Mouse (Mus musculus) left cerebral cortex, adult 8-10 months (tissue): ENCODE measurements around the gene Marc1. TPM values are rescaled to one million over a fixed set of nuclear protein-coding genes. Genes with fewer than 3 reads are reported as not detected.

Experiments
- DNase-seq, 2 experiments: peaks; one replicate each; pipeline ENCODE4 v3.0.0; 2022; ENCODE audit warnings: low spot score in 2 of 2
- total RNA-seq, 4 experiments: library from RNA; stranded (reverse); gene quantifications; 2 replicates each; pipeline ENCODE4 v1.2.4; 2022

Gene Marc1
- total RNA-seq, result under 1 TPM in 1 of 4 experiments, not detected in 3; 0.28 TPM

DNA sequence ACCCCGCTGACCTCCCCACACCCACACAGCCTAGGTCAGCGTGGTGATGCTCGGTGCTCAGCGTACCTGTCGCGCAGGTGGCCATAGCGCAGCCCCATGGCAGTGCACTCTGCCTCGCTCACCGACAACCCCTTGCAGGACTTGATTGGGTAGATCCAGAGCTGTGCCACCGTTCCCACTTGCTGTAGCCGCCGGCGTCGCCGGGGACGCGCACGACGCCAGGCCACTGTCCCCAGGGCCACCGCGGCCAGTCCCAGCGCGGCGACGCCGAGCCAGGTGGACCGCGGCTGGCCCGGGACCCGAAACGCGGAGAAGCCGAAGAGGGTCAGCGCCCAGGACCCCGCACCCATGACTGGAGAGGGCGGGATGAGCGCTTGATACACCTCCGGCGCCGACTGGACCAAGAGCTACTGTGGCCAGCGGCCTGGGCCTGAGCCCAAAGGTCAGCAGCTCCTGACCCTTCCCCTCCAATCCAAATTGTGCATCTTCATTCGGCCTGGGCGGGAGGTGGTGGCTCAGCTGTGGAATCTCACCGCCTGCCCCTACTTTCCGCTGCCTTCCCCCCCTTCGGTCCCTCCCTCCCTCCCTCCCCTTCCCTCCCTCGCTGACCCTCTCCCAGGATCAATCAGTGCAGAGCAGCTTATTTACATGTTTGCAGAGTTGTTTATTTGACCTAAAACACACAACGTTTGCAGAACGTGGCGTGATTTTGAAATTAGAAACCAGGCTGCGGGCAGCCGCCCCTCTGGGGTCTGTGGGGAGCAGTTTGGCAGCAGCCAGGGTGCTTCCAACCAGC is at the start of gene Marc1:
TSS of gene Marc1 (minus strand) at position 534 of the 796 bp plus-strand sequence.
- no peak for DNase-seq

DNA sequence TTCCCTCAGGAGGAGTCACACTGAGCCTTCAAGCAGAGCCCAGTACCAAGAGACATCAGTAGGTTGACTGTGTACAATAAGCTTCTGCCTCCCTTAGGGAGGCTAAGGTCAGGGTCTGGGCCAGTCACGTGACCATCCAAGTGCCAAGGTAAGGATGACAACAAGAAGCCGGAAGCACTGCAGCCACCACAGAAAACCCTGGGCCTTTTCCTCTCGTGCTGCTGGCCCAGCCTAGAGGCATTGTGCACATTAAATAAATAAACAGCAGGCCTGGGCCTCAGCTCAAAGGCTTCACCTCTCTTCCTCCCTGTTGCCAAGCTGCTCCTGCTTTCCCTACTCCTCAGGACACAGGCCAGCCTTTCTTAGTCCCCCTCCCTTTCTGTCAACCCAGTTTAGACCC is 49.2 kb upstream of the Marc1 start:
- DNase-seq, result no peak

DNA sequence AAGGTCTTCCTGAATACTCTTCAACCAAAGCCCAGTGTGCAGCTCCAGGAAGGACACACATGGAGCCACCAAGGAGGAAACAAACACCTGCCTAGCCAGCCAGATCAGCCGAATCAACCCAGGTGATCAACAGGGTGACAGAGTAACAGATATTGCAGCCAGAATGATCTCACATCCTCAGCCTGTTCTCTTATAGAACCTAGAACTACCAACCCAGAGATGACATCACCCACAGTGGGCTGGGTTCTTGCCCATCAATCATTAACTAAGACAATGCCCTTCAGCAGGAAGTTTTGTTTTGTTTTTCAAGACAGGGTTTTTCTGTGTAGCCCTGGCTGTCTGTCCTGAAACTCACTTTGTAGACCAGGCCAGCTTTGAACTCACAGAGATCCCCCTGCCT is 47.1 kb upstream of the Marc1 start:
- no peak for DNase-seq

DNA sequence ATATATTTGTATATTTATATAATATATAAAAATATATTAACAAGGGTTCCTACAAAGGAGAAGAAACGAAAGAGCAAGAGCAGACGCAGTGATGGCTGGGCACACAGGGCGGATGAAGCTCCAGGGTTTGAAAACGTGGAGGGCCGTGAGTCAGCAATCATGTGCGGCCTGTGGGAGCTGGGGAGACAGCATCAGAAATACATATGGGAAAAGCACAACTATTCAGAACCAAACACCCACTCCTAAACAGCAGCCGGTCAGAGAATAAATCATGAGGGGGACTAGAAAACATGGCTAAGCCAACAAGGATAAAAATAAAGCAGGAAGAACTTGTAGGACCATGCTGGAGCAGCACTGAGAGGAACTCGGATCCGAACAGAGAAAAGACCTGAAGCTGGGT is 46.1 kb upstream of the Marc1 start:
- peak in 1 of 2 experiments; percentile 46 for DNase-seq

DNA sequence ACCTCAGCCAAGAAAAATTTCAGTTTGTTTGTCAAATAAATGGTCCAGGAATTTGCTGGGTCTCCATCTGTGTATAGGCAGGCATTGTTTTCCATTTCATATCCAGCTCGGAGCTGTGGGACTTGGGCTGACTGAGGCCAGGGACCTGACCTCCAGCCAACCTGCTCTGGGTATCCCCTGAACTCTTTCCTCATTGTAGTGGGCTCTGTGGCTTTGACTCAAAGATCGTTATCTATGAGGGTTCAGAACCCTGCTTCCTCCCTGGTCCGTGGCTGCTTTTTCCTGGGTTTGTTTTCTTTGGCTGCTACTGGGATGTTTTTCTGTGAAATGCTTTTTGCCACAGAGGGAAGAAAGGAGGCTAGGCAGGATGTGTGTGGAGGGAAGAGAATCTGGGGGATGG is 42.8 kb upstream of the Marc1 start:
- DNase-seq, result no peak

DNA sequence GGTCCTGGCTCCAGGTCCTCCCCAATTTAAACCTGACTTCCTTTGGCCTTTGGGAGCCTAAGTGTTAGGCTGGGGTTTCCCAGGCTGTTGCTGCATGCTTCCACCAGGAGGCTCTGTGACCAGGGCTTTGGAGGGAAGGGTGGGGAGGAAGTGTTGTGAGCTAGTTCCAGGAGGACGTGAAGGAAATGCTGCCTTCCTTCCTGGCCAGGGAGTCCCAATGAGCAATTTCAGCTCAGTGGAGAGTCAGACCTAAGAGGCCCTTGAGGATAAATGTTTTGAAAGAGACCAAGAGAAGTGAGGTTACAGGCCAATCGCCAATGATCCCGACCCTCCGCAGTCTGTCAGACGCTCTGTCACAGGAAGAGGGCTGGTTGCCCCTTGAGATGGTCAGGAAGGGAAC is 42.2 kb upstream of the Marc1 start:
- DNase-seq, result peak in 1 of 2 experiments; percentile 34

DNA sequence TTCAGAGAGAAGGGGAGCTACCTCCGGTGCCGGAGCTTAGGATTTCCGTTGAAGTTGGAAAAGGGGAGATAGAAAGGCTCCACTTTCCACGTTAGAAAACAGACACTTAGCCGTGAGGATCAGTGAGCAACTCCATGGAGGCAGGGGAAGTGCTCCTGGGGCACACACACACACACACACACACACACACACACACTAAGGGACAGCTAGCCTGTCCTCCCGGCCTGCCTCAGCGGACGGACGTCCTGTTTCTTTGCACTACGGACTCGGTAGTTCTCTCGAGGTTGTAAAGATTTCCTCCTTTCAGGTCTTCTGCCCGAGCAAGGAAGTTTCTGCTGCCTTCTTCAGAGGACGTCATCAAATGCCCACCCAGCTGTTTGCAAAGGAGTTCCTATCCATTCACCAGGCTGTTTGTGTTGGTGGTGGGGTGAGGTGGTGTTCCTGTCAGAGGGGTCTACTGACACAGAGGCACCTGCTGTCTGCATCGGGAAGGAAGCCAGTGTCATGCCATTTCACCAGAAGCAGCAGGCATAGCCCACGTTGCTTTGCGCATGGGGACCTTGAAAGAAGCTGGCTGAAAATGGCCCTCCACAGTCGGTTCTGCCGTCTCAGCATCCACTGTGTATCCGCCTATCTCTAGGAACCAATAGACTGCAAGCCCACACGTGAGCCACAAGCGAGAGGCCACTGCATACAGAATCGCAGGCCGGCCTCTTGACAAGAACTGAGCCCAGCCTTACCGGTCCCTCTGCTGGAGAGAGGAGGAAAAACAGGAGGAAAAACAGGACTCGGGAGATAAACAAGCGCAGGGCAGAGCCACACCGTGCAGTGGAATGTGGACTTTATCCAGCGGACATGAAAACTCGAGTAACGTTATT is 40.9 kb upstream of the Marc1 start:
- DNase-seq, result peak in 1 of 2 experiments; percentile 78

DNA sequence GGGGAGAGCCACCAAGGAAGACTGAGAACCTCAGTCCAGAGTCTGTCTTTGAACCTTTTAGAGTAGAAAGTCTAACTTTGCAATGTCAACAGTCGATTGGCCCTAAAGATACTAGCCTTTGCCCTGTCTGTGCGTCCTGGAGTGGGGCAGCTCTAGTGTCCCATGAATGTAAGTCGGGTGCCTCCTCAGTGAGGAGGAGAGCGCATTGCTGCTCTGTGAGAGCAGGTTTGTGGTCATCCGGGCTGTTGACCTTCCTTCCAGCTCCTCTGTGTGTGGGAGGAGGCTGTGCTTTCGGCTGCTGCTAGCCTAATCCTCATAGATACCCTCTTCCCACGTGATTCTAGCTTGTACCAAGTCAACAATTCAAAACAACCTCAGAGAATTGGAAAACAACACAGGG is 40.1 kb upstream of the Marc1 start:
- no peak for DNase-seq

DNA sequence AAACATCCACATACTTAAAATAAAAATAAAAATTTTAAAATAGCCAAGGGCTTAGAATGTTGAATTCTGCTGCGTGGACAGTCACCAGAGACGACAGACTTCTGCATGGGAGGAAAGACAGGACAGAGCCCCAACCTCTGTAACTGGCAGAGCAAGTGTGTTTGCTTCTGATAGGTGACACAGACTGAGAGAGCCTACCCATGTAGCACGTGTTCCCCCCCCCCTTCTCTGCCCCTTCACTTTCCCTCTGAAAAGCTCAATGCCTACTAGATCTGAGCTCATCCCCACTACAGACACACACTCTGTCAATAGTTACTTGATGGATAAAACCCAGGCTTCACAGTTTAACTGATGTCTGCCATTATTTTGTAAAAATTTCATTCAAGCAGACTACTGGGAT is 35.9 kb upstream of the Marc1 start:
- no peak for DNase-seq

DNA sequence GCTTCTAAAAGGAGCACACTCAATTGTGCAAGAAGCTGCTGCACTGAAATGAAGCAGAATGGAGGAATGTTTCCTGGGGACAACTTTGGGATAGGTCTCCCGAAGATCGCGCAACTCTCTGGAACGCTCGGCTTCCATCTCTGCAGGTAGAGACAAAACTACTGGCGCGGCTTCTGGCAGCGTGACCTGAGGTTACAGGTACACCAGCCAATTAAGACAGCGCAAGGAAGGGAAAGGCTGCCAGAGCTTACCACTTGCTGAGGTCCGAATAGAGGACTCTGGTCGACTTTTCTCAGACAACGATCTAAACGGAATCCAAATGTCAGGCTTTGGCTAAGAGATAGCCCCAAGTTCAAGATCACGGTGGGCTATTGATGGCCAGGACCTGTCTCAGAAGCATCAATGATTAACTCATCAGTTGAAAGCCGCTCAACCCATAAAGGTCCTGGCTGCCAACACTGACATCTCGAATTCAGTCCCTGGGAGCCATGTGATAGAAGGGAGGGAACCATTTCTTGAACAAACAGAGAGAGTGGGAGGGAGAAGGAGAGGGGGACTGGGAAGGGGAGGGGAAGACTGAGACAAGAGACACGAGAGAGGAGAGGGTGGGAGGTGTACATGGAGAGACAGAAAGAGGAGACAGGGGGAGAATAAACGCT is 35.1 kb upstream of the Marc1 start, which contains the start of gene Marc2:
TSS of gene Marc2 (minus strand) at position 360 of the 659 bp plus-strand sequence.
- no peak for DNase-seq

DNA sequence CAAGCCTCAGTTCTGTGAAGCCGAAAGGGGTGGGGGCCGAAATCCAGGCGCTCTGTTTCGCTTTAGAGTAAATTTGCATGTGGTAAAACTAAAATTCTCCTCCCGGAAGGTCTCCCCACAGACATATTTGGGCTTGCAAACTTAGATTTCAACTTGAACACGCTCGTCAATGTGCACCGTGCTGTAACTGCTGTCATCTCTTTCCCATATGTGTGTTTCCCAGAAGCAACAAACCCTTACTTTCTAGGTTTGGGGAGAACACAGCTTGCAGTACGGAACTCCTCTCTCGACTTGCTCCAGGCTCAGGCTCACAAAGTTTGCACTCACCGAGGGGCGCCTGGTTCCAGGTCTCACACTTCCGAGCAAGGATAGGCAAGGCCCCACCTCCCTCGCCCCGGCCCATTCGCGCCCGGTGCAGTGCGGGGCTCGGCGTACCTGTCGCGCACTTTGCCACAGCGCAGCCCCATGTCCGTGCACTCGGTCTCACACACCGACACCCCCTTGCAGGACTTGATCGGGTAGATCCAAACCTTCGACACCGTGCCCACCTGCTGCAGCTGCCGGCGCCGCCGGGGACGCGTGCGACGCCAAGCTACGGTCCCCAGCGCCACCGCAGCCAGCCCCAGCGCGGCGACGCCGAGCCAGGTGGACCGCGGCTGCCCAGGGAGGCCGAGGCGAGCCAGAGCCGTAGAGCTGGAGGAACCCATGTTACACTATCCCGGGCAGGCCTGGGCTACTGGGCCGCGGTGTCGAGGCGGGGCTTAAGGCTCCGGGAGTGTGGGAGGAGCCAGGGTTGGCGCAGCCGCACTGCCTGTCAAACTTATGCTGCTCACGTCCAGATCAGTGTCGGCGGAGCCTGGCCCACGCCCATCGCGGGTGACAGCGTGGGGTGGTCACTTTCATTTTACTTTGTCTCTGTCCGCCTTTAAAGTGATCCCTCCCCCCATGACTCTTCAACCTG is 34.3 kb upstream of the Marc1 start:
- DNase-seq, result peak; percentile 71 to 78

DNA sequence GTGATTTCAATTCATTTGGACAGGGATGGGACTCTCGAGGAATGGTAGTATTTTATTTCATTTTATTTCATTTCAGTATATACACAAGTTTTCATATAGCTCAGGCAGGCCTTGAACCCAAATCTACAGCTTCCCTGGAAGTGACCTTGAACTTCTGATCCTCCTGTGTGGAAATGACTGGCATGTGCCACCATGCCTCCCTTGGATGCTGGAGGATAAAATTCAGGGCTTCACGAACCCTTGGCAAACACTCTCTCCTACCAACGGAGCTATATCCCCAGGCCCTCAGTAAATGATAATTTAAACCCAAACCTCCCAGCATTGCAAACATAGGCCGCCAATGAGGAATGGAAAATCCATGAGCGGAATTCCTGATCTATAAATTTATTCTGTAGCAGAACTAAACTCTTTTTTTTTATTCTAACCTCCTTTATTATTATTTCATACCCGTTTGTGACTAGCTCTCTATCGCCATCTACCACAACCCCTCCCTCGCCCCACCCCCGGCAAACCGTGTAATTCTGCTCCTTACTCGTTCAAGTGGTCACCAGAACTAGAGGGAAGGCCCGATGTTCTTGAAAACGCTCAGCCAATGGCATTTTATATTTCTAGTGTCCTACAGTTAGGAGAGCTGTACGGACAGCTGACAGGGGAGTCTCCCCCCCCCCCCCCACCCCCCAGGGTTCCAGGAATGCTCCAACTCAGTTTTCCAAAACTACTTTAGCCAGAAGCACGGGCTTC is 33.4 kb upstream of the Marc1 start:
- no peak for DNase-seq

DNA sequence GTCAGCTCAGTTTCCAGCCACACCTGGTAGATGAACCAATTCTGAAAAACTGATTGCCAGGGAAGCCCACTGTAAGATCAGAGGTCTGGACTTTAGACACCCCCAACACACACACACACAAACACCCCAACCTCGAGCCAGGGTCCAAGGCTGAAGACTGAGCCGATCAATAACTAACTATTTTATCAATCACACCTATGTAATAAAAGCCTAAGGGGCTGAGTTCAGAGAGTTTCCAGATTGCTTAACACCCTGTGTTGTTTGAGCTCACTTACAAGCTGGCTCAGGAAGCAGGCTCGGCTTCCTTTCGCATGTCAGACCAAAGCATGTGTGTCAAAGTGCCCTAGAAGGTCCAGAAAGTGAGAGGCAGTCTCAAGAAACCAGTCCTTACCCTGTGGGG is 26.5 kb upstream of the Marc1 start:
- DNase-seq, result no peak

DNA sequence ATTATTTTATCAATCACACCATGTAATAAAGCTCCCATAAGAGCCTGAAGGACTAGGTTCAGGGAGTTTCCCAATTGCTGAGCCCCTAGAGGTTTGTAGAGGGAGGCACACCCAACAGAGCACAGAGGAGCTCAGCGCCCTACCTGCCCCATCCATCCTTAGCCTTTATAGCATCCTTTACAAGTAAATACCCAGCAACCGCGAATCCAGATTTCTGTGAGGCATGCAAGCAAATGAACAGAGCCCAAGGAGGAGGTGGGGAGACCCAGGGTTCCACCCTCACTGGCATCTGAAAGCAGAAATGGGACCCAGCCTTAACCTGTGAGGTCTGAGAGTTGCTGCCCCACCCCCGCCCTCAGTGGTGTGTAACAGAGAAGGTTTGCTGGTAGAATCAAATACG is 25.2 kb upstream of the Marc1 start:
- no peak for DNase-seq

DNA sequence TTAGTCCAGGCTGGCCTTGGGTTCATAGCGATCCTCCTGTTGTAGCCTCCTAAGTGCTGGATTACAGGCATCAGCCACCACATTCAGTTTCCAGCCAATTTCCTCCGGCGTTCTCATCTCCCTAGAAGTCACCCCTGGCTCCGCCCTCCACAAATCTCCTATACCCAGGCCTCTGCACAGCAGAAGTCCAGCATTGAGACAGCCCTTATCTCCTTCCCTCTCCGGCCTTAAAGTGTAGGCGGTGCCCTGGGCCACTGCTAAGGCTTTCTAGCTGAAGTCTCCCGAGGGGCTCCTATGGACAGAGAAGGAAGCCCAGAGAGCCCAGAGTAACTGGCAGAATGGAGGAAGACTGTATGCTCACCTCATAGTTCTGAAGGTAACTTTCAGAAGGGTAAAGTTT is 22.4 kb upstream of the Marc1 start:
- no peak for DNase-seq

DNA sequence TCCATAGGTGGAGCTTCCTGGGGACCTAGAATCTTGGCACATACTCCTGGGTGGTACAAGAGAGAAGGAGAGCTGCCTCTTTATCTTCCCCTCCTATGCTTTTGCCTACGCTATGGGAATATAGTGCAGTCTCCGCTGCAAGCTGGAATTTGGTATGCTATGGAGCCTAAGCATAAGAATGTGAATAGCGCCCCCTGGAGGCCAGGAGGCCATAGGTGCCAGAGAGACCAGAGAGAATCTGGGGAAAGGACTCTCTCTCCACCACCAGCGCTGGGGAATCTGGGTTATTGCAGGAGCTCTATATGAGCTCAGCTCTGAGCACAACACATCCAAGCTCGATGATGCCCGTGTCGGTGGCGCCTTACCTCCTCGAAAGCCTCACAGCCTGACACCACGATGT is 21.1 kb upstream of the Marc1 start:
- no peak for DNase-seq

DNA sequence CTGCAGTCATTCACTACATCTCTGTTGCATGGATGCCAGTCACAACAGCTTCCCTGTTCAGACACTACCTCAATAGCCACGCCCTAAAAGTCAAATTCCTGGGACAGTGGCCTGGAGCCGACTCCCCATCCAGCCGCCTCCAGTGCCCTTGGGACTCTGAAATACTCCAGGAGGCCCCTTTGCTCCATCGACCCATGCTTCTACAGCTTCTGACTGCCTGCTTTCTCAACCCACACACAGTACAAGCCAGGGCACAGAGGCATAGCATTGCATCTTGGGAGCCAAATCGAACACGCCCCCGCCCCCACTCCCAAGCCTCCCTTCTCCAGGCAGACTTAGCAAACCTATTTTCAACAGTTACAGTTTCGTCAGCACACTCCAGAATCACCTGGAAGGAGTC is 18.8 kb upstream of the Marc1 start:
- no peak for DNase-seq

DNA sequence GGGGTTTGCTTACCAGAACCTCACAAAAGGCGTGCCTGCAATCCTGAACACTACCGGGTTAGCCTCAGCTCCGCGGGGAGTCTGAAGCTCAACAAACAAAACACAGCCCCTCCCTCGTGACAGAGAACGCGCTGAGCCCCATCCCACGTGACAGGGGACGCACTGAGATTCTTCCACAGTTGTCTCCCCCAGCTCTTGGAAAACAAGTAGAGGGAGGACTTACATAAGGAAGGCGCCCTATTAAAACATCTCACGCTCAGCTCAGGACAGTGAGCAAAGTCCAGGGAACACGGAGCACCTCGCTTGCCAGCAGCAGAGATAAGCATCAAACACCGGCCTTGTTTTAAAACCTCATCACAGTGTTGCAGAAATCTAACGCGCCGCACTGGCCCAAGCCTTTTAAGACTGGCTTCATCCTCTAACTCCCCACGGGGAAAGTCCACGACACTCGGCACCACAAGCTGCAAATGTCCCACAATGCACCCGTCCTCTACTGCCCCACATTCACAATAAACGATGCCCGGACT is 16.1 kb upstream of the Marc1 start:
- no peak for DNase-seq

DNA sequence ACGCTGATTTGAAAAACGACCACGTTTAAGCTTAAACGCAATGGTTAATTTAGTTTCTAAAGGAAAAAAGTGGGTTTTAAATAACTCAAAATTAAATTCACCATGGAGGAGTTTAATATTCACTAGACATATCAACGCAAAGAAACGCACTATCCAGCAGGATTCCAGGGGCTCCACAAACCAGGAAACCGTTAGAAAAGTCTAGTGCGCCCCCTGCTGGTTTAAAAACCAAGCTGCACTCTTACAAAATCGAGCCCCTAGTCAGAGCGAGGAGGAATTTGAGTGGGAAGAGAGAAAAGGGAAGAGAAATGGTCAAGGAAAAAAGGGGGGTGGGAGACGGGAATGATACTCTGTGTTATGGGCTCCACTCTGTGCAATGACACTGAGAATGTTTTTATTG is 14.0 kb upstream of the Marc1 start:
- DNase-seq, result no peak

DNA sequence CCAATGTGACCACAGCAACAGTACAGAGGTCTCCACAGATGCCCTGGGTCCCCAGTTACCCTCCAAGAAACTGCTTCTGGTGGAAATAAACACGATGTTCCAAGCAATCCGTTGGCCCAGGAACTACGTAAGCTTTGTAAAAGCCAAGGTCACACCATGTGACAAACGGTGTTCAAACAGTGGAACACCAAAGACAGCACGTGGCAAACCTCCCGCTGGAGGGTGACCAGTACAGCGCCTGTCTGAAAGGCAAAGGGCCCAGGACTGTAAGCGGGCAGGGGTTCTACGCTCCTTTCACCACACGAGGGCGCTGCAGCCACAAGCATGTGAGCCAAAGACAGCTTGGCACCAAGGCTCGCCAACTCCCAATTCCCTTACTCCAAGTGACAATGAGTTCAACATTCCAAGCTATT is 13.3 kb upstream of the Marc1 start:
- peak; percentile 68 to 85 for DNase-seq
